Mouse (Mus musculus) effector memory CD4-positive, alpha-beta T cell, adult 5 months (primary cell): Measurements from ENCODE around the gene Adamts18. TPM values are rescaled to one million over a fixed set of nuclear protein-coding genes. Genes with fewer than 3 reads are reported as not detected.

ENCODE experiments used
- polyA plus RNA-seq: library from polyadenylated mRNA; unstranded; fragments of 100-300 nt; shearing (Covaris generic); gene quantifications from one replicate; pipeline ENCODE4 v1.2.1, GENCODE M21; 2017

Gene Adamts18
- polyA plus RNA-seq: 0.24 TPM

DNA sequence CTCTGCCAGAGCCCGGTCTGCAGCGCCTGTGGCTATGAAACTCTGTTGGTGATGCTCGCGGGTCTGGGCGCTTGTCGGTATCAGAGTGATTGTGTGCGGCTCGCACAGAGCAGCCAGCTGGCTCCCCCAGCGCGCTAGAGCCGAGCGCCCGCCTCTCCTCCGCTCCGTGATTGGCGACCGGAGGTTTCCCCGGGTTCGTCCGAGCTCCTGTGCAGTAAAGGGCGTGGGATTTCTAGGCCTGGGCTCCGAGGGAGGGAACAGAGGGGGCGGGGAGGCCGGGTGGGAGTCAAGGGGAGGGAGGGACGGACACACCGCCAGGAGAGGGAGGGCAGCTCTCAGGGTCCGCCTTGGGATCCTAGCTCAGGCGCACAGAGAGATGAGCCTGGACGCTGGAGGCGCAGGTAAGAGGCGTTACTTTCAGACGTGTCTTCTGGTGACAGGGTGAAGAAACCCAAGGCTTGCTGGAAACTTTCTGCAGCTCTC, at the start of gene Adamts18:
Gene Adamts18 (minus strand): TSS at position 86 of the 483 bp plus-strand sequence.

Other genes with a start within 250 kb of the Adamts18 start
- gene Mon1b, start 213.2 kb downstream of the Adamts18 start, polyA plus RNA-seq: 14.8 TPM
- gene Syce1l, start 205.5 kb downstream of the Adamts18 start, polyA plus RNA-seq: not detected